Mouse (Mus musculus) cerebellum, adult (tissue): Measurements from ENCODE around the gene Epm2a.
"Not testable (repeated sequence)": the region's sequence is repeated elsewhere in the genome, so short reads cannot be mapped to it uniquely, and the experiment has no call there.

Experiments used
- ATAC-seq: cut with Nextera tagmentation; 2 replicates; pipeline ENCODE4 v1.9.2; 2017; ENCODE audit warnings: mild to moderate bottlenecking, moderate library complexity, mixed read lengths; ENCODE audit not compliant: insufficient number of reproducible peaks, low FRiP score, low TSS enrichment

Gene Epm2a

DNA sequence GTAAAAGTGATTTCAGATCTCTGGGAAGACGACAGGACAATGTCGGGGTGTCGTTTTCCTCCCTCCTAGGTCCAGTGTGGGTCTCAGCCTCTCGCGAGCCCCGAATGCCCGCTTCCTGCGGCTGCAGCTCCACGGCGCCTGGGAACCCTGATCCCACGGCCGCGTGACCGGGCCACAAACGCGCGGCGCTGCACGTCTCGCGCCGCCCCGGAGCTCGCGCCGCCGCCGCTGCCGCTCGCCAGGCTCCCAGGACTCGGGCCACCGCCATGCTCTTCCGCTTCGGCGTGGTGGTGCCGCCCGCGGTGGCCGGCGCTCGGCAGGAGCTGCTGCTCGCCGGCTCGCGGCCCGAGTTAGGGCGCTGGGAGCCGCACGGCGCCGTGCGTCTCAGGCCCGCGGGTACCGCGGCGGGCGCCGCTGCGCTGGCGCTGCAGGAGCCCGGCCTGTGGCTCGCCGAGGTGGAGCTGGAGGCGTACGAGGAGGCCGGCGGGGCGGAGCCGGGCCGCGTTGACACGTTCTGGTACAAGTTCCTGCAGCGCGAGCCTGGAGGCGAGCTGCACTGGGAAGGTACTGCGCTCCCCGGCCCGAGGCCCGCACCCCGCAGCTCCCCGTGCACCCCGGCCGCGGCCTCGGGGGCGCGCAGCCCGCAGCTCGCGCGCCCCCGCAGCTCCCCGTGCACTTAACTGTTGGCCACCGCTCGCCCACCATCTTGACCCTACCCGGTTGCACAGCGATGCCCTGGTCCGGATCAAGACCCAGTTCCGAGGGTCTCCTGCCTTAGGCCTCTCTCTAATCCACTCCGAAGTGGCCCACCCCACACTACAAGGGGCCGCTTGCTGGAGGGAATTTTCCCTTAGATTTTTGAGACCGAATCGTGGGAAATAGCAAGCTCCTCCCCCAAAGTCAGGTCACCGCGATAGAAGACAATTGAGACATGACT, at the start of gene Epm2a:
TSS of gene Epm2a (plus strand) at position 200 of the 937 bp plus-strand sequence.
- ATAC-seq = peak; percentile 95

DNA sequence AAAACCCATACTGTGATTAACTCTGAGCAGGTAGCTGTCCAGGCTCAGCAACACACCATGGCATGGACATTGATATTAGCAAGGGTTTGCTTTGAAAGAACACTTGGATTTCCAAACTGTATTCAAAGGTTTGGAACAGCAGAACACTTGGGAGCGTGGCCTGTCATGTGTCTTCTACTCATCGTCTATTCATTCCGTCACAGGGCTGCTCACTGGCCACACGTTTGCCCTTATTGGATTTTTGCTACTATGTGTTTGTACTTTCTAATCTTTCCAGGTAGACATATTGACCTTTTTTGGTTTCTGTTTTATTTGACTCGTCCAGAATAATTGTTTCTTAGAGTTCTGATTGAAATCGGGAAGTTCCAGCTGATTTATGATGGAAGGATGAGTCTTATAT, 44.8 kb upstream of the Epm2a start:
- ATAC-seq = no peak

DNA sequence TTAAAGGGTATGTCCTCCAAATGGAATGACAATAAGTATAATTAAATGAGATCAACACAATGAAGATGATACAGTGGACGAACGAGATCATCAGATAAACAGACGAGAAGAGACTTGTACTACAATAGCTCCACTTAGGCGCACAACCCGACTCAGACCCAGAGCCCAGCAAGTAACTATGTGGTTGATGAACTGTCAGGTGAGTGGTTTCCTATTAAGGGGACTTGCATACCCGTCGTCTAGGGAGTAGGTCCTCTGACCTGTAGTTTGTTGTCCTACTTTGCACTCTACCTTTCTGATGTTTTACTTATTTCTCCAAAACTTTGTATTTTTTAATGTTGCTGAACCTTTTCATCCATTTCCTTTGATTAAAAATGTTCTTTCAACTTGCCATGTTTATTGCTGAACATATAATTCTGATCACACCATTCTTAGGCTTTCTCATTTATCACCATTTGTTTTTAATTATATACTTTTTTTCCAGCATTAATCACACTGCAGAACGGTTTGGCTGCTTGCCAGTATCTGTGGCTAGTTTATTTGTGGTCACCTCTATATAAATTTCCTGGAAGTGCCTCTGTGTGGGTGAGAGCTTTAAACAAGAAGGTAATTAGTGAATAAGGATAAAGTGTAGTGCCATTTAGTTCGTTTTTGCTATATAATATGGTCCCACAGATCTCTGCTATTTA, 37.7 kb upstream of the Epm2a start:
- no peak for ATAC-seq

DNA sequence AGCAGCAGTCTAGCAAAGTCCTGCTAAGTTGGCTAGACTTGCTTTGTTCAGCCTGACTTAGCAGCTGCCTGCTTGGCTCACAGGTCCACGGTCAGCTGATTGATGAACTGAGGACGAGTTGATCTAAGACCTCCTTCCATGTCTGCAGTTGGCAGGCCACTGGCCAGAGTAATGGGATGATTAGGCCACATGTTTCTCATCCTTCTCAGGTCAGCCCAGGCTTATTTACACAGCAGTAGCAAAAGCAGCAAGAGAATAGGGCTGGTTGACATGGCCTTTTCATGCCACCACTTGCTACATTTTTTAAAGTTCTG, 37.2 kb upstream of the Epm2a start:
- ATAC-seq = no peak

DNA sequence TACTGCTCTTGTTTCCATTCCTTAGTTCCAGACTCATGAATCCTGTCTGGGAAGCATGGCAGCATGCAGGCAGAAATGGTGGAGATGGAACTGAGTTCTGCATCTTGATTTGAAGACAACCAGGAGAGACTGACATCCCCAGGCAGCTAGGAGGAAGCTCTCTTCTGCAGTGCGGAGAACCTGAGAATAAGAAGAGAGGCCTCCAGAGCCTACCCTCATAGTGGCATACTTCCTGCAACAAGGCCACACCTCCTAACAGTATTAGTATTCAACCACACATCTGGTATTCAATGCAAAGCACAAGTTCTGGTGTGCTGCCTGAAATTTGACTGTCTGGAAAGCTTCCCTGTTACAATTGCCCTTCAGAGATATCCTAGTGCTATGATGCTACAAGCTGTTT, 33.3 kb upstream of the Epm2a start:
- no peak for ATAC-seq

DNA sequence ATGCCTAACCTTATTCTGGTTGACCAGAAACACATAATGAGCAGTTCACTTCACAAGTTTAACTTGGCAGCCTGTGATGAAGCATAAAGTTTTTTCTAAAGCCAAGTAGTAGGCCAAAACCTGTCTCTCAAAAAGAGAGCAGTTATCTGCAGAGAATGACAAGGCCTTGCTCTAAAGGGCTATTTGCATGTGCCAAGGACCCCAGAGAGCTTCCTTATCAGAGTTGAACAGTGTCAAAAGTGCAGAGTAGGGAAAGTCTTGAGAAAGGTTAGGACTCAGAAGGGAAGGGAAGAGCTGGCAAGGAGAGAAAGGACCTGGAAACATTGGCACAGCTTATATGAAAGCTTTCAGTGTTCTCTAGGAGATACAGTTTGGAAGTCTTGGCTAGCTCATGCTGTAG, 32.7 kb upstream of the Epm2a start:
- ATAC-seq = no peak

DNA sequence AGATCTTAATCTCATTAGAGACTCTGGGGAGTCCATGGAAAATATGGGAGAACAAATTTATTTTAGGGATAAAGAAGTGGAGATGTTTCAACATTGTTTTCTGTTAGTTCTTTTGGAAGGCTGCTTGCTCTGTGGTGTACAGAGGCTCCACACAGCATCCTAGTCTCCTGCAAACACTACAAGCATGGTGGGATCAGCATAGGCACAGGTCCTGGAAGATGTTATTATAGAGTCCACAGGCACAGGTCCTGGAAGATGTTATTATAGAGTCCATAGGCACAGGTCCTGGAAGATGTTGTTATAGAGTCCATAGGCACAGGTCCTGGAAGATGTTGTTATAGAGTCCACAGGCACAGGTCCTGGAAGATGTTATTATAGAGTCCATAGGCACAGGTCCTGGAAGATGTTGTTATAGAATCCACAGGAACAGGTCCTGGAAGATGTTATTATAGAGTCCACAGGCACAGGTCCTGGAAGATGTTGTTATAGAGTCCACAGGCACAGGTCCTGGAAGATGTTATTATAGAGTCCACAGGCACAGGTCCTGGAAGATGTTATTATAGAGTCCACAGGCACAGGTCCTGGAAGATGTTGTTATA, 25.2 kb upstream of the Epm2a start:
- not testable (repeated sequence) for ATAC-seq

DNA sequence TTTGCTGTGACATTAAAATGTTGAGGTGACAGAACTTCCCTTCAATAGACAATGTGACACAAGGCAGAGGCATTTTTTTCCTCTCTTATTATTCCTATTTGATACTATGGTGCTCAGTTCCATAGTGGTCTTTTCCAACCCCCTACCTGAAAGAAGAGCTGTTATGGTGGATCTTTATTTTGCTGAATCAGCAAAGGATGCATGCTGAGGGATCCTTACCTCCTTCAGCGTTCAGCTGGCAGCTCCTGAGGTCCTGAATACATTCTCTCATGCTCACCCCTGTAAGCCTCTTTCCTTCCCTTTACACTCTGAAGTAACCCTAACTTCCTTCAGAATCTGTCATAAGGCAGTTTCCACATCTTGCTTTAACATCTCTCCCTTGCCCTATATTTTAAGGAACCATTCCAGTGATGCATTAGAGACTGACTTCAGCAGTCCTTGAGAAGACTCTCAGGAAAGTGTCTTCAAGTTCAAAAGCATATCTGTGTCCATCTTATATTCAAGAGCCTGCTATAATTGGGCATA, 23.7 kb upstream of the Epm2a start:
- no peak for ATAC-seq

DNA sequence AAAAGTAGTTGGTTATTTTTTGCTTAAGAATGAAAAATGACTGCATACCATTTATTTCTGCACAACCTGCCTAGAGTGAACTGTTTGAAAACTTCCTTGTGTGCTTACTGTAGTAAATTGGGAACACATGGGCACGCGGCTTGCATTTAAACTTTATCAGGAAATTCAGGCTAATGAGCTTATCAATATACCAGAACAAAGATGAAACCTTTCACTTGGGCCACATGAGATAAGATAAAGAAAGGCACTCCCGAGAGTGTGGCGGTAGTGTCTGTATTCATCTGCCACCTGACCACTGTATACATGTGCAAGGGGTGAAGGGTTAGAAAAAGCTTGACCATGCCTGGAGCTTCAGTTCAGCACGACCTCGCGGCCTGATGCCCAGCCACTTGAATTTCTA, 20.9 kb upstream of the Epm2a start:
- no peak for ATAC-seq

DNA sequence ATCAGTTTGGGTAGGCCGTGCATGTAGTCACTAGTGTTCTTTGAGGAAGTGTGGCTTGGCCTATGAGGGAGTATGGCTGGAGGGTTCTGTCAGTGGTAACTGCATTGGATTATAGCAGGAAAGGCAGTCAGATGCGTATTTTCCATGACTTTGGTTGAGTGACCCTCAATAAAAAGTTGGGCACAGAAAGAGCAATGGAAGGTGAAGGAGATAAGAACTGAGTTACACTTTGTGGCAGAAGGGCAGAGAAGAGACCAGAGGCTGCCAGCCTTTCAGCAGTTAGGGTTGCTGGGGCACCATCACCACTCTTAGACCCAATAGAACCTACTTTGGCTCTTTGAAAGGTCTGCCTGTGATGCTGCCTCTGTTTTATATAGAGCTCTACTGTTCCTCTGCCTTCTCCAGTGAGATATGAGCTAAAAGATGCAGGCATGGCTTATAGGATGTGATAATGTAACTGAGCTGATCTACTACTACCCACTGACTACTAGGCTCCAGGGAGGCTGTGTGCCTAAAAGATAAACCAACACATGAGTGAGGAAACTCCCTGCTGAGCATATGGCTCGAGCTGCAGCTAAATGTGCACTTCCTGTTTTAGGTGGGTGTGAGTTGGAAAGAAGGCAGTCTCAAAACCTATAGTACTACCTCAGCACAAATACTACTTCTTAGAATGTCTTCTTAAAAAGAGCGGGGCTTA, 19.9 kb upstream of the Epm2a start:
- ATAC-seq = no peak

DNA sequence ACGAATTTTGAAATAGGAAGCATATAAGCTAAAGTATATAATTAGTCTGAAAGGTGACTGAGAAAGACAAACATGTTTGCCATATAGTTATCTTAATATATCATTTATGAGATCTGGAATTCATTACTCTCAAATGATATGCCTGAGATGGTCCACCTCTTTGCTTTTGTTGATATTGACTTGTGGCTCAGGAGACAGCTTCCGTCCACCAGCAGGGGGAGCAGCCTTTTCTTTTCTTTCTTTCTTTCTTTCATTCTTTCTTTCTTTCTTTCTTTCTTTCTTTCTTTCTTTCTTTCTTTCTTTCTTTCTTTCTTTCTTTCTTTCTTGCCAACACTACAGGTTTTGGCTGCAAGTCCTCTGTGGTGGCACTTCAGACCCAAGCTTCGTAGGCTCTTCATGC, 16.7 kb upstream of the Epm2a start:
- ATAC-seq = no peak

DNA sequence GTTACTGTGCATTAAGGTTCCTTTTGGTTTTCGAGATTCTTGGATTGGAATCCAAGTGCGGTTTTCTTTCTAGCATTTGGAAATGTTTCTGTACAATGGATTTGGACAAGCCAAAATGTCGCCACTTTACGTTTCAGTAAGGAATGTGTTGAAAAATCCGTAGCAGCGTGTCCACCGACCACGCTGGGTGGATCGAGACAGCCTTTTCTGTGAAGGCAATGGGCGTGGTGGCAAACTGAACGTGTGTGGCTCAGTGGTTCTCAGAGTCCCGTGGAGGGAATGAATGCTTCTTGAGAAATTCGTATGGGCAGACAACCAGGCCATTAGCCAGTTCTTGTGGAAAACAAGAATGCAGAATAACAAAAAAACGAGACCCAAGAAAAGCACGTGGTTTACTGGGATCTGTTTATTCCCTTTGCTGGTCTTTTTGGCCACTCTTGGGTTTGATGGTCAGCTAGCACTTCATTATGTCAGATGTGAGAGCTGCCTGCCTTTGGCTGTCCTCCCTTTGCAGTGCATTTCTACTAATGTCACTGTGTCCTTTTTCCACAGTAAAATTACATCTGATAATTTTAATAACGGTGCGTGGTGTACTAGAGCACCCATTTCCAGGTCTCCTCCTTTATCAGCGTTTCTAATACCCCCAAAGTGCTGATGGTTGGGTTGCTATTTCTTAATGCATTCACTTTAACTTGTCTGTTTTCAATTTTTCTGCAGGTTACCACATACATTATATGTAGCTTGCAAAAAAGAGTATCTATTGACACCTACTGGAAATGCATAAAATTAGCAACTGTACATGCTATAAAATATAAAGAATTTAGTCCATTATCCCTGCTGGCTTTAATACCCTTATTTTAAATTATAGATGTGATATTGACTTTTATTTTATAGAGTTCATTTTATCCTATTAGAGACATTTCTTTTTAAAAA, 1.6 kb downstream of the Epm2a start:
- no peak for ATAC-seq

DNA sequence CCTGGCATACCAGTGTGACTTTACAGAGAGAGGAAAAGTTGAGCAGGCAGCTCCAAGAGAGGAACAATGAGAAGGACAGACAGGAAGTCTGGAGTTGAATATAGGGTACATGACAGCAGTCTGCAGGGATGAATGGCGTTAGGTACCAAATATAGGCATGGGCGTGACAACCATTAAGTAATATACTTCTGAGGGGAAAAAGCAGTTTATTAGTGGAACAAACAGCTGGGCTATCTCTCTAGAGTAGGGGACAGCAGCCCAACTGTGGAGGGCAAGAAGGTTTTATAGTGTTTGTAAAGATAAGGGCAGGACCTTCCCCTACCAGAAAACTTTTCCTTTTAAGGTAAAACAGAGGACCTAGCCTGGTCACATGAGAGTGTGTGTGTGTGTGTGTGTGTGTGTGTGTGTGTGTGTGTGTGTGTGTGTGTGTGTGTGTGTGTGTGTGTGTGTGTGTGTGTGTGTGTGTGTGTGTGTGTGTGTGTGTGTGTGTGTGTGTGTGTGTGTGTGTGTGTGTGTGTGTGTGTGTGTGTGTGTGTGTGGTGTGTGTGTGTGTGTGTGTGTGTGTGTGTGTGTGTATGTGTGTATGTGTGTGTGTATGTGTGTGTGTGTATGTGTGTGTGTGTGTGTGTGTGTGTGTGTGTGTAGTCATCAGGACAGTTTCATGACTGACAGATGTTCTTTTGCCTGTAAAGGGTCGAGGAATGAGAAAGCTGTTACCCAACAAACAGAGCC, 7.2 kb downstream of the Epm2a start:
- not testable (repeated sequence) for ATAC-seq

DNA sequence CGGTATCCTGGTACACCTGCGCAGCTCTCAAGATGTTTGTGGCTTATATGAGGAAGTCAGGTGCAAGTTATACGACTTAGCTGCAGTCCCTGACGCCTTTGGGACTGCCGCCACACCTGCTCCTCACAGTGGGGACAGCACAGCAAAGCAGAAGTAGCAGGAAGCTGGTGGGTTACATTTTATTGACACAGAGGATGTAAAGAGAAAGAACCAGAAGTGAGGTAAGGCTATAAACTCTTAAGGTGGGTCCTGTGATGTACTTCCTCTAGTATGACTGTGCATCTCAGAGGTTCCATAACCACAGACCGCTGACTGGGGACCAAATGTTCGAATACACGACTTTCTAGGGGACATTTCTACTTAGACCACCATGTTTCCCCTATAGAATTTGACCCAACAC, 11.4 kb downstream of the Epm2a start:
- no peak for ATAC-seq

DNA sequence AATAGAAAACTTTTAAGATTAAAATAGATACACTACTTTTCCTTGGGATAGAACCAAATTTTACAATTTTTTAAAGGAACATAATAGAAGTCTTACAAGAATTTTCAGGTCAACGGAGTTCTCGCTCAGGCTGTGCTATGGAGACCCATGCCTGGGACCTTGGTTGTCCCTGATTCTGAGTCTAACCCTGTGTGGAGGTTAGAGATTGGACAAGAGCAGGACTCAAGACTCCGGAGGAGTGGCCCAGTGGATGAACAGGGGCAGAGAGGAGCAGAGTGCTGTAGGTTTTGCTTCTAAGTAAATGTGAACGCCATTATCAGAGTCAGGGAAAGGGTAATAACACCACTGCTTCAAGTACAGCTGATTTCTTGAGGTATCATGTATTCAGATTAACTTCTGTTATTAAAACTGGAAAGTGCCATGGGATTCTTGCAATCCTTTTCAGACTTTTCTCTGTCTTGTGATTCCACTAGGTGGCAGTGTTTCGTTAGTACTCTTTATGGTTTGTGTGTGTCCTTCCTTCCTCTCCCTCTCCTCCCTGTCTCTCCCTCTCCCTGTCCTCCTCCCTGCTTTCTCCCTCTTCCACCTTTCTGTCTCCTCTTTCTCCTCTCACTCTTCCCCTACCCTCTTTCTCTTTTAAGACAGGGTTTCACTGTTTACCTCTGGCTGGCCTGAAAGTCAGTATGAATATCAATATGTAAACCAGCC, 18.9 kb downstream of the Epm2a start:
- peak; percentile 68 for ATAC-seq

DNA sequence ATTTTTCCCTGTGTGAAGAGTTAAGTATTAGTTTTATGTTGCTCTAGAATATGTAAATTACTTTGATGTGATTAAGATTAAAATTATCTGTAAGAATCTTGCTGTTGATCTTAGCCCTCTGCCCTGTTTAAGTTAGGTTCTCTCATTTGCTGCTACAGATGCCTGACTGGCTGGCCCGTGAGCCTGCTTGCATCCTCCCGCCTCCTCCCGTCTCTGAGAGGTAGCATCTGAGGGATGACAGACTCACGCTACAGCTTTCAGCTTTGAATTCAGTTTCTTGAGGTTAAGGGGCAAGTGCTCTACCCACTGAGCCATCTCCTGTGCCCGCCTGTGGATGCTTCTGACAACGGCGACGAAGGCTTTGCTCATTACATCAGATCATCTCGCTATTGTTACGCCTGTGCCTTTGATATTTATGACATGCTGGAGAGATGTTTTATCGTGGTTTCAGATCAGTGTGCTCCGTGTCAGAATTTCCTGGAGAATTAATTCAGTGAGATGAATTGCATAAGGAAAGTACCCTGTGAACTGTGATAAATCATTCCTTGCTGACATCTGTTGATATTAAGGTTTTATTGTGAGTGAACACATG, 19.8 kb downstream of the Epm2a start:
- ATAC-seq = no peak

DNA sequence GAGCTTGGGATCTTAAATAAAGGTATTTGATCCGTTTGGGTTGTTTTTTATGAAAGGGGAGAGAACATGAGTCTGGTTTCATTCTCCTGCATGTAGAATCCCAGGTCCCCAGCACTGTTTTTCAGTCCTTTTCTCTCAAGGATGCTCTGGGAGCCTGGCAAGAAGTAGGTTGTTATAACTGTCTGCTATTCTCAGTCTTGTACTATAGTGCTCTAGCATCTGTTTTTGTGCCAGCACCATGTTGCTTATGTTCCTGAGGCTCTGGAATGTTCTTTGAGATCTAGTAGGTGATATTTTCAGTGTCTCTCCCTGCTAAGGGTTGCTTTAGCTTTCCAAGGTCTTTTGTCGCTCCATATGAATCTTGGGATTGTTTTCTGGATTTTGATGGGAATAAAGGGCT, 38.1 kb downstream of the Epm2a start:
- no peak for ATAC-seq

DNA sequence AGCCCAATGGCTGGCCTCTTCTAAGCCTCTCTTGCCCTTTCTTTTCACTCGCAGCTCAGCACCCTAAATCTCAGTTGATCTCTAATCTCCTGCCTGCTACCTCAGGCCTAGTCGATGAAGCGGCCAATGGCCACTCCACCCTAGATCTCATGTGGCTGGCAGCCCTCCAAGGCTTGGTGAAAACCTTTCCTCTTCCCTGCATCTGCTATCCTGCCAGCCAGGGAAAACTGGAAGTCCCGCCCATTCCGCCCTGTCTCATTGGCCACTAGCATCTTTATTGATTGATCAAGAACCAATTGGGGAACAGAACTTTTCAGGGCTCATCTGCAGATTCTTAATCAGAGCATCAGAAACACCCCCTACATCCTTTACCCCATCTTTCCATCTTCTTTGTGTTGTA, 67.7 kb downstream of the Epm2a start:
- ATAC-seq = no peak
